ENCODE assay signal across 15 mouse cellular contexts in the genomic region with DNA sequence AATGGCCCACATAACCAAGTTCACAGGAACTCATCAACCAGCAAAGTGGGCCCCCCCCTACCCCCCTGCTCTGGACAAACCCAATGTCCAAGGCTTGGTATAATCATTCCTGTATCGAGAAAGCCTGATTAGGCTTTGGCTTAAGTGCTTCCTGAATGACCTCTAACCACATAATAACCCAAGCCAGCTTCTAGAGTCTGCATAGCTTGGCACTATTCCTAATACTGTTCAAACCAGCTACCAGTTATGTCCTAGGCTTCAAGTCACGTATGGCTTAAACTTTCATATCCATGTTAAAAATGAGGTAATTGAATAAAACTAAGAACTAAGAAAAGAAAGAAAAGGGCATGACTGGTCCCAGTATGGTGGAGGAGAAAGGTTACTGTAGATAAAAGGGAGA. TPM values are rescaled to one million over a fixed set of nuclear protein-coding genes. Genes with fewer than 3 reads are reported as not detected.
A peak's percentile ranks its signal among the peaks of the same experiment; 100 is the strongest.
DNase-seq lines count a peak whose midpoint lies in the region; ATAC-seq and TF ChIP-seq lines count a peak whose summit lies in the region.
"Had no signal": no experiment of that assay in that cellular context is flagged by ENCODE, and none has a peak within 500 bp of the region (broad histone marks: within the 10 kb centered on the region; RNA-seq: fewer than 3 reads in every experiment).

No protein-coding gene starts in this region.

- no peak for ATAC-seq in kidney, embryonic 15.5 days (replicated peaks; ENCODE audit: low FRiP score)
- ATAC-seq: forebrain, embryonic 14.5 days had no signal

- H3K4me1 ChIP-seq in kidney, adult 2 months (ENCODE audit: control insufficient read depth, insufficient read depth, low read length) = peaks cover 41% of the 10 kb centered on the region
- peaks cover 4% of the 10 kb centered on the region; the same call in 1 of the 2 replicates for H3K4me1 ChIP-seq in kidney, embryonic 15.5 days
- H3K4me1 ChIP-seq in thymus, adult 2 months (replicated peaks; ENCODE audit: control insufficient read depth, insufficient read depth, low read length) = peaks cover 33% of the 10 kb centered on the region
- H3K4me1 ChIP-seq in brown adipose tissue, adult 24 weeks (ENCODE audit: control insufficient read depth, insufficient read depth, insufficient read length, low read length) = peaks cover 50% of the 10 kb centered on the region
- H3K4me1 ChIP-seq: heart, embryonic 15.5 days; hindbrain, embryonic 15.5 days had no signal

- no peak overlapping the region for H3K9ac ChIP-seq in kidney, embryonic 15.5 days
- H3K9ac ChIP-seq: heart, embryonic 15.5 days; hindbrain, embryonic 15.5 days had no signal

- H3K4me2 ChIP-seq in kidney, embryonic 15.5 days = no peak overlapping the region
- H3K4me2 ChIP-seq: heart, embryonic 11.5 days; heart, embryonic 15.5 days; hindbrain, embryonic 15.5 days had no signal

- no peaks in the 10 kb centered on the region; the same call in 1 of the 2 replicates for H3K36me3 ChIP-seq in kidney, adult 2 months (ENCODE audit: control insufficient read depth, insufficient read depth, low read length)
- H3K36me3 ChIP-seq in kidney, embryonic 15.5 days = peaks cover 4% of the 10 kb centered on the region; the same call in 1 of the 2 replicates
- H3K36me3 ChIP-seq in thymus, adult 2 months (ENCODE audit: control insufficient read depth, insufficient read depth, low read length) = peaks cover 48% of the 10 kb centered on the region
- H3K36me3 ChIP-seq: hindbrain, embryonic 15.5 days had no signal

- no peak for TF ChIP-seq CTCF in kidney, adult 2 months (conservative IDR thresholded peaks at IDR 0.05; ENCODE audit: insufficient read depth, insufficient read length, low read depth, low read length)
- TF ChIP-seq CTCF in thymus, adult 2 months (IDR thresholded peaks at IDR 0.05; ENCODE audit: borderline replicate concordance, control insufficient read depth, extremely low read depth, insufficient read depth, low read length, poor library complexity) = no peak

- peak; percentile 43 for DNase-seq in kidney, adult 2 months
- no peak for DNase-seq in thymus, adult 2 months
- no peak for DNase-seq in thymus, postnatal 10 days (ENCODE audit: low spot score in 2 of 2)
- no peak for DNase-seq in cerebellum, postnatal 14 days
- DNase-seq in left cerebral cortex, adult 9 months (ENCODE audit: low spot score in 2 of 2) = no peak
- DNase-seq: cerebellum, adult 18-20 months; cerebellum, adult 9-11 months; gastrocnemius, postnatal 36 days had no signal

- H3K27ac ChIP-seq in kidney, adult 2 months (ENCODE audit: insufficient read depth, low read depth, low read length) = peak overlapping the region; percentile 75; the same call in 1 of the 2 replicates
- no peak overlapping the region for H3K27ac ChIP-seq in kidney, embryonic 15.5 days
- peak overlapping the region; percentile 25; the same call in 1 of the 2 replicates for H3K27ac ChIP-seq in thymus, adult 2 months (ENCODE audit: control insufficient read depth, insufficient read depth, low read length)
- H3K27ac ChIP-seq in brown adipose tissue, adult 24 weeks (replicated peaks; ENCODE audit: low read depth, low read length) = peak overlapping the region; percentile 96
- H3K27ac ChIP-seq: embryonic facial prominence, embryonic 10.5 days; heart, embryonic 15.5 days; hindbrain, embryonic 15.5 days had no signal

- no peaks in the 10 kb centered on the region for H3K27me3 ChIP-seq in kidney, adult 2 months (replicated peaks; ENCODE audit: control insufficient read depth, insufficient read depth, low read length)
- H3K27me3 ChIP-seq in kidney, embryonic 15.5 days = no peaks in the 10 kb centered on the region
- H3K27me3 ChIP-seq in thymus, adult 2 months (ENCODE audit: control insufficient read depth, insufficient read depth, low read length) = no peaks in the 10 kb centered on the region
- H3K27me3 ChIP-seq: heart, embryonic 15.5 days; hindbrain, embryonic 15.5 days had no signal

- TF ChIP-seq POLR2A in kidney, adult 2 months (IDR thresholded peaks at IDR 0.05; ENCODE audit: low read depth, low read length) = no peak
- no peak for TF ChIP-seq POLR2A in thymus, adult 2 months (IDR thresholded peaks at IDR 0.05; ENCODE audit: control insufficient read depth, extremely low read depth, insufficient read depth, low read length, poor library complexity)

- 38% methylated on average over 2 of the region's 2 CpGs for WGBS in kidney, adult 2 months
- 88% methylated on average over 2 of the region's 2 CpGs for WGBS in kidney, embryonic 15.5 days
- WGBS in thymus, adult 2 months = 95% methylated on average over 2 of the region's 2 CpGs

- no peak overlapping the region for H3K4me3 ChIP-seq in kidney, adult 2 months (ENCODE audit: insufficient read depth, low read depth, low read length)
- no peak overlapping the region for H3K4me3 ChIP-seq in kidney, embryonic 15.5 days (replicated peaks)
- no peak overlapping the region for H3K4me3 ChIP-seq in thymus, adult 2 months (ENCODE audit: control insufficient read depth, insufficient read depth, low read length)
- no peak overlapping the region for H3K4me3 ChIP-seq in brown adipose tissue, adult 24 weeks (ENCODE audit: insufficient read depth, low read depth, low read length)
- H3K4me3 ChIP-seq: embryonic facial prominence, embryonic 10.5 days; heart, embryonic 15.5 days; hindbrain, embryonic 15.5 days had no signal

- no peaks in the 10 kb centered on the region for H3K9me3 ChIP-seq in kidney, embryonic 15.5 days (replicated peaks)
- H3K9me3 ChIP-seq: embryonic facial prominence, embryonic 10.5 days; heart, embryonic 15.5 days; hindbrain, embryonic 15.5 days had no signal

RNA-seq across cellular contexts. Expression of a gene that starts 10.9 kb away (rescaled TPM):
- polyA plus RNA-seq in kidney, adult 2 months (2012; rRNA removed) = 210 and 240 TPM in 2 replicates
- polyA plus RNA-seq in kidney, embryonic 15.5 days (2015; fragmentation: Nextera tagmentation; extraction: Ambion mirVana) = 31.2 and 32.5 TPM in 2 replicates
- polyA plus RNA-seq in thymus, adult 2 months (2012; rRNA removed) = 119 and 136 TPM in 2 replicates
- polyA plus RNA-seq in brown adipose tissue, adult 24 weeks (2012; ENCODE audit: insufficient read depth, insufficient read length, missing spikeins) = 84.3 and 109 TPM in 2 replicates

RNA-seq across cellular contexts. Expression of a gene that starts 34.1 kb away (rescaled TPM):
- polyA plus RNA-seq in kidney, adult 2 months (2012; rRNA removed) = 3.4 and 4.0 TPM in 2 replicates
- polyA plus RNA-seq in kidney, embryonic 15.5 days (2015; fragmentation: Nextera tagmentation; extraction: Ambion mirVana) = 9.5 and 9.7 TPM in 2 replicates
- polyA plus RNA-seq in thymus, adult 2 months (2012; rRNA removed) = 5.5 and 7.4 TPM in 2 replicates
- 2.2 and 2.8 TPM in 2 replicates for polyA plus RNA-seq in brown adipose tissue, adult 24 weeks (2012; ENCODE audit: insufficient read depth, insufficient read length, missing spikeins)

RNA-seq across cellular contexts. Expression of a gene that starts 41.4 kb away (rescaled TPM):
- 7.8 and 11.3 TPM in 2 replicates for polyA plus RNA-seq in kidney, adult 2 months (2012; rRNA removed)
- 1.8 and 2.2 TPM in 2 replicates for polyA plus RNA-seq in kidney, embryonic 15.5 days (2015; fragmentation: Nextera tagmentation; extraction: Ambion mirVana)
- polyA plus RNA-seq in thymus, adult 2 months (2012; rRNA removed) = 9.4 and 13.6 TPM in 2 replicates
- 0.75 TPM in 1 of 2 replicates, not detected in the other for polyA plus RNA-seq in brown adipose tissue, adult 24 weeks (2012; ENCODE audit: insufficient read depth, insufficient read length, missing spikeins)
